Mouse (Mus musculus) large intestine, adult 2 months (tissue): Measurements from ENCODE around the gene Dcxr. TPM values are rescaled to one million over a fixed set of nuclear protein-coding genes. Genes with fewer than 3 reads are reported as not detected.
A peak's percentile ranks its signal among the peaks of the same experiment; 100 is the strongest.
"Not testable (repeated sequence)": the region's sequence is repeated elsewhere in the genome, so short reads cannot be mapped to it uniquely, and the experiment has no call there.

Source experiments
- DNase-seq: peaks from one replicate; pipeline ENCODE4 v3.0.0-alpha.2; 2012; ENCODE audit warnings: low read depth, low spot score
- WGBS: fragments of 180-500 bp; shearing (Covaris S2); methylation state at CpG from one replicate; pipeline ENCODE4 v1.1.7; 2018; 5-methylcytosine and 5-hydroxymethylcytosine counted together
- polyA plus RNA-seq: library from polyadenylated mRNA; depleted of rRNA; stranded (reverse); fragments of >200 nt; gene quantifications from 2 replicates; pipeline ENCODE4 v1.2.3, GENCODE M21; 2012

Gene Dcxr
- polyA plus RNA-seq, 1 experiment: 63.8 TPM

GRCm38 (mm10) chr11:120731395-120731794 lies 4.3 kb upstream of the Dcxr start:
- WGBS: 92% methylated on average over 1 of the region's 1 CpGs

GRCm38 (mm10) chr11:120730331-120730870 lies 3.3 kb upstream of the Dcxr start:
- WGBS: 93% methylated on average over 10 of the region's 10 CpGs
- no peak for DNase-seq

More at GRCm38 (mm10) chr11:120731395-120731794, 4.3 kb upstream of the Dcxr start:
- DNase-seq: no peak

- DNase-seq: not testable (repeated sequence)
Observed at GRCm38 (mm10) chr11:120729432-120730050, 2.5 kb upstream of the Dcxr start.

GRCm38 (mm10) chr11:120728530-120729240 lies 1.6 kb upstream of the Dcxr start:
- DNase-seq: no peak
- WGBS: 87% methylated on average over 11 of the region's 11 CpGs

More at GRCm38 (mm10) chr11:120729432-120730050, 2.5 kb upstream of the Dcxr start:
- WGBS: 4% methylated on average over 18 of the region's 21 CpGs

GRCm38 (mm10) chr11:120727564-120727963 lies 483 bp upstream of the Dcxr start:
- DNase-seq: no peak
- whole genome bisulfite sequencing: 53% methylated on average over 12 of the region's 12 CpGs

GRCm38 (mm10) chr11:120726243-120727168 lies 575 bp downstream of the Dcxr start:
- no peak for DNase-seq
- 18% methylated on average over 35 of the region's 36 CpGs for WGBS

- DNase-seq: no peak
Observed at GRCm38 (mm10) chr11:120723509-120723908, 3.6 kb downstream of the Dcxr start.

GRCm38 (mm10) chr11:120722761-120723382 lies 4.2 kb downstream of the Dcxr start:
- DNase-seq: no peak
- WGBS: 79% methylated on average over 11 of the region's 11 CpGs

More at GRCm38 (mm10) chr11:120723509-120723908, 3.6 kb downstream of the Dcxr start:
- 94% methylated on average over 7 of the region's 7 CpGs for WGBS

GRCm38 (mm10) chr11:120722067-120722630 lies 4.9 kb downstream of the Dcxr start:
- 22% methylated on average over 21 of the region's 21 CpGs for WGBS

GRCm38 (mm10) chr11:120721124-120722066 lies 5.7 kb downstream of the Dcxr start, which contains the start of gene Rac3:
Rac3 (plus strand) TSS chr11:120721470.
- 2% methylated on average over 90 of the region's 90 CpGs for WGBS
- DNase-seq: no peak

More at GRCm38 (mm10) chr11:120722067-120722630, 4.9 kb downstream of the Dcxr start:
- no peak for DNase-seq

- 8% methylated on average over 17 of the region's 17 CpGs for WGBS
- peak; percentile 89 for DNase-seq
Observed at GRCm38 (mm10) chr11:120720450-120720849, 6.6 kb downstream of the Dcxr start.

GRCm38 (mm10) chr11:120719841-120720376 lies 7.2 kb downstream of the Dcxr start:
- 90% methylated on average over 13 of the region's 13 CpGs for WGBS
- no peak for DNase-seq

GRCm38 (mm10) chr11:120719242-120719641 lies 7.8 kb downstream of the Dcxr start:
- no peak for DNase-seq
- 93% methylated on average over 9 of the region's 9 CpGs for WGBS

GRCm38 (mm10) chr11:120715131-120715530 lies 11.9 kb downstream of the Dcxr start:
- no peak for DNase-seq
- 92% methylated on average over 9 of the region's 9 CpGs for WGBS

- no peak for DNase-seq
- WGBS: 26% methylated on average over 10 of the region's 10 CpGs
Observed at GRCm38 (mm10) chr11:120714546-120714945, 12.5 kb downstream of the Dcxr start.

- under 1% methylated on average over 53 of the region's 53 CpGs for WGBS
- peak; percentile 100 for DNase-seq
Observed at GRCm38 (mm10) chr11:120713580-120714518, 13.2 kb downstream of the Dcxr start, which contains the start of the genes Cenpx and Lrrc45. Cenpx (minus strand) TSS chr11:120713738. Lrrc45 (plus strand) TSS chr11:120713925.
